Mouse (Mus musculus) brain, embryonic 14.5 days (tissue): ENCODE results near the gene Plekhg3. TPM values are rescaled to one million over a fixed set of nuclear protein-coding genes. Genes with fewer than 3 reads are reported as not detected.

Experiments used
- DNase-seq: peaks from one replicate; pipeline ENCODE4 v3.0.0-alpha.2; 2011; ENCODE audit warnings: low read depth
- CTCF ChIP-seq: fragments of 200-500 bp; IDR thresholded peaks from 2 replicates; pipeline ENCODE4 v1.5.1; 2012; ENCODE audit warnings: inconsistent platforms, mild to moderate bottlenecking, moderate library complexity, borderline replicate concordance; ENCODE audit not compliant: insufficient read depth, insufficient read length; ENCODE audit errors: extremely low read depth
- POLR2A ChIP-seq: fragments of 200-500 bp; IDR thresholded peaks from 2 replicates; pipeline ENCODE4 v1.6.1; 2012; ENCODE audit warnings: mild to moderate bottlenecking, inconsistent platforms, borderline replicate concordance; ENCODE audit not compliant: poor library complexity, insufficient read depth, insufficient read length, severe bottlenecking; ENCODE audit errors: extremely low read depth
- polyA plus RNA-seq: library from polyadenylated mRNA; depleted of rRNA; stranded (reverse); fragments of >200 nt; gene quantifications from 2 replicates; pipeline ENCODE4 v1.2.3, GENCODE M21; 2012; rRNA removed

Plekhg3 gene
- polyA plus RNA-seq, 1 experiment = 5.2 TPM

GRCm38 (mm10) chr12:76608997-76609565 is 78.4 kb downstream of the Plekhg3 start:
- no peak for TF ChIP-seq CTCF
- TF ChIP-seq POLR2A = no peak
- no peak for DNase-seq

- TF ChIP-seq CTCF (no peak), POLR2A (no peak)
- no peak for DNase-seq
These were observed 81.9 kb downstream of the Plekhg3 start for GRCm38 (mm10) chr12:76612621-76613020.

GRCm38 (mm10) chr12:76614868-76615579 is 84.3 kb downstream of the Plekhg3 start:
- no peak for DNase-seq
- TF ChIP-seq POLR2A = no peak
- TF ChIP-seq CTCF = no peak

- peak; percentile 60 for DNase-seq
- TF ChIP-seq POLR2A = no peak
- no peak for TF ChIP-seq CTCF
These were observed 84.9 kb downstream of the Plekhg3 start for GRCm38 (mm10) chr12:76615580-76615937.

GRCm38 (mm10) chr12:76618175-76618574 is 87.5 kb downstream of the Plekhg3 start:
- no peak for TF ChIP-seq POLR2A
- TF ChIP-seq CTCF = no peak
- peak; percentile 58 for DNase-seq

GRCm38 (mm10) chr12:76619847-76620246 is 89.2 kb downstream of the Plekhg3 start:
- no peak for TF ChIP-seq CTCF
- DNase-seq = no peak

GRCm38 (mm10) chr12:76623374-76623773 is 92.7 kb downstream of the Plekhg3 start:
- no peak for DNase-seq
- no peak for TF ChIP-seq CTCF
- TF ChIP-seq POLR2A = no peak

Other genes starting within 250 kb of the Plekhg3 start
- 4.2 and 8.5 TPM in 2 replicates for gene Akap5, start 206.0 kb upstream of the Plekhg3 start, polyA plus RNA-seq
- 22.3 and 24.8 TPM in 2 replicates for gene Zbtb25, start 161.3 kb upstream of the Plekhg3 start, polyA plus RNA-seq
- gene Zbtb1, start 160.6 kb upstream of the Plekhg3 start, polyA plus RNA-seq = 3.1 and 3.4 TPM in 2 replicates
- gene Hspa2, start 126.7 kb upstream of the Plekhg3 start, polyA plus RNA-seq = 3.9 and 5.4 TPM in 2 replicates
- 0.44 and 1.2 TPM in 2 replicates for gene Ppp1r36, start 113.4 kb upstream of the Plekhg3 start, polyA plus RNA-seq
- gene Sptb, start 179.7 kb downstream of the Plekhg3 start, polyA plus RNA-seq = 1.8 and 8.4 TPM in 2 replicates
- gene Churc1, start 234.6 kb downstream of the Plekhg3 start, polyA plus RNA-seq = 61.9 and 63.6 TPM in 2 replicates
- 40.0 and 41.1 TPM in 2 replicates for gene Fntb, start 234.7 kb downstream of the Plekhg3 start, polyA plus RNA-seq